Mouse (Mus musculus): ENCODE measurements around the gene Itgad.
"Not testable (repeated sequence)": the region's sequence is repeated elsewhere in the genome, so short reads cannot be mapped to it uniquely, and the experiment has no call there.

Gene Itgad

DNA sequence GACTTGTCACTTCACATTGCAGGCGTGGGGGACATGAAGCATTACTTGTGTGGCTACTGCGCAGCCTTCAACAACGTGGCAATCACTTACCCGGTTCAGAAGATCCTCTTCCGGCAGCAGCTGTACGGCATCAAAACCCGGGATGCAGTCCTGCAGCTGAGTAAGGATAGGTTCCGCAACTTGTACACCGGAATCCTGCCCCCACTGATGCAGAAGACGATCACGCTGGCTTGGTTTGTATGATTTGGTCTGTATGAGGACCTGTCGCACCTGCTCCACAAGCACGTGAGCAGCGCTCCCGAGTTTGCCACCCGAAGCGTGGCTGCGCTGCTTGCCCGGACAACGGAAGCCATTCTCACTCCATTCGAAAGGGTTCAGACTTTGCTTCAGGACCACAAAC, at the start of gene Itgad:
TSS of gene Itgad (plus strand) at position 301 of the 400 bp plus-strand sequence.
- DNase-seq (ENCODE audit: low read depth in 2 of 2, low spot score in 2 of 2): no peak

DNA sequence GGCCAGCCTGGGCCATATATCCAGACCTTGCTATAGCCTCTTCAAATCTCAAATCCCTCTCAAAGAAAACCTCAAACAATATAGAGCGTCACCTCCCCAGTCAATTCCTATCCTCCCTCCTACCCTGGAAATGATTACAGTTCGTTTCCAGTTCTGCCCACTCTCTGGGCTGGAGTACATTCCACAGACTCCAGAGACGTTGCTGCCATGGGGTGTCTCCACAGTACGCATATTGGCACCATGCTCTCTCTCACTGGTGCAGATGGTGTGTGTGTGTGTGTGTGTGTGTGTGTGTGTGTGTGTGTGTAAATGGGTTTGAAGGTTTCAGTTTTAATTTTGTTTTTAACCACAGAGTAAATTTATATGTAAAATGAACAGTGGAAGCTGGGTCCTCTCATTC, 48.9 kb upstream of the Itgad start:
- DNase-seq (ENCODE audit: low read depth in 2 of 2, low spot score in 2 of 2): no peak

DNA sequence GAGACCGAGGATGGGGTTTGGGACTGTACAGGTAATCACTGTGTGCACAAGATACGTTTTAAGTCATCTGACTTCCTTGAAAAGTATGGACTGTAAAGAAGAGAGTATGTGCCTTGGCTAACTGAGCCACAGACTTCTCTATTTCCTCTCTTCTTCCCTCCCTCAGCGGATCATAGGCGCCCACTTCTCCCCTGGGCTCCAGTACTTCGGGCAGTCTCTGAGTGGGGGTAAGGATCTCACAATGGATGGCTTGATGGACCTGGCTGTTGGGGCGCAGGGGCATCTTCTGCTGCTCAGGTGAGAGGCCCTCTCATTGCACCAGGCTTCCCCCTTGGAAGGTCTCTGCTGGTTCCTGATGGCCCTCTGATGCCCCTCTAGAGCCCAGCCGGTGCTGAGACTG, 46.7 kb upstream of the Itgad start:
- no peak for DNase-seq (ENCODE audit: low read depth in 2 of 2, low spot score in 2 of 2)

DNA sequence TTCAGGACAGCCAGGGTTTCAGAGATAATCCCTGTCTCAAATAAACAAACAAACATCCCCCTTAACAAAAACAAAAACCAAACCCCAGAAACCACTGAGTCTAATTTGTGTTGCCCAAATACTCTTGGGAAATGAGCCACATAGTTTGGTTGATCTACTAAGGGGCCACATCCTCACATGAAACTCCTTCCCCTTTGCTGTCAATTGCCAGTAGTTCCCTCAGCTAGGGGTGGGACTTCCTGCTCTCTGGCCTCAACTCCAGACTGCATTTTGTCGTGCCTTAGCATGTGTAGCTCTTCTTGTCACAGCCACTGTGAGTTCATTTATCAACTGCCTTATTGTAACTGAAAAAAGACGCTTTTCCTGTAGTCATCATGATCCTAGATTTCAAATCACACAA, 43.9 kb upstream of the Itgad start:
- no peak for DNase-seq (ENCODE audit: low read depth in 2 of 2, low spot score in 2 of 2)

DNA sequence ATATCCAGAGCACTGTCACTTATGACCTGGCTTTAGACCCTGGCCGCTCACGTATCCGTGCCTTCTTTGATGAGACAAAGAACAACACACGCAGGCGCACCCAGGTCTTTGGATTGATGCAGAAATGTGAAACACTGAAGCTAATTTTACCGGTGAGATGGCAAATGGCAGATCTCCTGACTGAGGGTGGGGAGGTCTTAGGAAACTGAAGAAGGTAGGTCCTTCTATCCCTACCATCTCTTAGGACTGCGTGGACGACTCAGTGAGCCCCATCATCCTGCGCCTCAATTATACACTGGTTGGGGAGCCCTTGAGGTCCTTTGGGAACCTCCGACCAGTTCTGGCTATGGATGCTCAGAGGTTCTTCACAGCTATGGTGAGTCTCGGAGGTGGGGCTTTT, 42.0 kb upstream of the Itgad start:
- DNase-seq (ENCODE audit: low read depth in 2 of 2, low spot score in 2 of 2): no peak

DNA sequence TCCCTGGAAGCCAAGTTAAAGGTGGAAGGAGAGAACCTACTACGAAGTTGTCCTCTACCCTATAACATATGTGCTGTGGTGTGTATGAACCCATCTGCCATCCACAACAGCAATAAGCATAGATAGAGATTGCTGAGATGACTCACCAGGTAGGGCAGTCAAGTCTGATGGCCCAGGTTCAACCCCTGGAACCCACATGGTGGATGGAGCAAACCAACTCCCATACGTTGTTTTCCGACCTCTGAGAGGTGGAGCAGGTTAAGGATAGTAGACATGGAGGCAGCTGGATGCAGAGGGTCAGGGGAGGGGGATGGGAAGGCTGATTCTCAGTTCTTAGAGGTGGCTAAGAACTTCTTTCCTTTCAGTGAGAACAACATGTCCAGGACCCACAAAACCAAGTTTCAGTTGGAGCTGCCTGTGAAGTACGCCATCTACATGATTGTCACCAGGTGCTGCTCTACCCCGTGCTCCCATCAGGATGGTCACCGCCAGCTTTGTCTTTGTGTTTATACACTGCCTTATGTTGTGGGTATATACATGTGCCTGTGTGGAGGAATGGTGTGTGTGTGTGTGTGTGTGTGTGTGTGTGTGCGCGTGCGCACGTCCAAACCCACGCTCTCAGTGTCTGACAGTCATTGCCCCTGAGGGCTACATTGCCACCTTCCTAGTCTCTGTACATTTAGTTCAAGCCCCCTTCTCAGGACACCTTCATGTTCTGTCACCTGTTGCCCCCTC, 39.6 kb upstream of the Itgad start:
- no peak for DNase-seq (ENCODE audit: low read depth in 2 of 2, low spot score in 2 of 2)

DNA sequence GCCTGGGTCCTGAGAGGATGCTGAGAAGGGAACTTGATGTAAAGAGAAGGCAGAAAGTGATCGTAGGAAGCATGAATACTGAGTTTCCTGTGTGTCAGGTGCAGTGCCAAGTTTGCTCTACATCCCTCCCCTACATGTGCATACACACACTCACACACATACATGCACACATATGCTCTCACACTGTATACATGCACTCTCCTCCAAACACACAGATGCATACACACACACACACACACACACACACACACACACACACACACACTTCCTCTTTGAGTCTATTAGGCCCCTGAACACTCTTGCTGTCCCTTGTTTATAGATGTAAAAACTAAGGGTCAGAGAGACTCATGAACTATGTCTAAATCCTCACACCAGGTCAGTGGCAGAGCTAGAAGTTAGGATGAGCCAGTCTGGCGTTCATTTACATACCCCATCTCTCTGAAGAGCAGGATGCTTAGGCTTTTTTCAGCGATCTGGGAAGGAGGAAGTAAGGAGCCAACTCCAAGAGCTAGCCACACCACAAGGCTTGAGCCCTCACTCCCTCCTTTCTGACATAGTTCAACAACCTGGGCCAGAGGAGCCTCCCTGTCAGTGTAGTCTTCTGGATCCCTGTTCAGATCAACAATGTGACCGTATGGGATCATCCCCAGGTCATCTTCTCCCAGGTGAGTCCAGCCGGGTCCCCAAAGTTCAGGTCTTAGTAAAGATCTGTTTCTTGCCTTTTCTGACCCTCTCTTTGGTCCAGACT, 38.8 kb upstream of the Itgad start:
- DNase-seq (ENCODE audit: low read depth in 2 of 2, low spot score in 2 of 2): peak in 1 of 2 experiments; percentile 22

DNA sequence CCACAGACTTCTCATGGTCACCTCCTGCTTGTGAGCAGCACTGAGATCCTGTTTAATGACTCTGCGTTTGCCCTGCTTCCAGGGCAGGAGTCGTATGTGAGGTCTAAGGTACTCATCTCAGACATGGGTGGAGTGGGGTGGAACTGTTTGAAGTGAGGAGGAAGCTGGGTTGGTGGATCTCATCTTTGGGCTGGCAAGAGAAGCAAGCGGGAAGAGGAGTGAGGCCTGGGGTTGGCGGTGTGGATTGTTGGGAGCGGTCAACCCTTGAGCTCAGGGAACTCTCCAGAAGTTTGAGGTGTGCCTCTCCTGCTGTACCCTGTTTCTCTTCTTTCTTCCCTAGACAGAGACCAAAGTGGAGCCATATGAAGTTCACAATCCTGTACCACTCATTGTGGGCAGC, 37.8 kb upstream of the Itgad start:
- DNase-seq (ENCODE audit: low read depth in 2 of 2, low spot score in 2 of 2): no peak

DNA sequence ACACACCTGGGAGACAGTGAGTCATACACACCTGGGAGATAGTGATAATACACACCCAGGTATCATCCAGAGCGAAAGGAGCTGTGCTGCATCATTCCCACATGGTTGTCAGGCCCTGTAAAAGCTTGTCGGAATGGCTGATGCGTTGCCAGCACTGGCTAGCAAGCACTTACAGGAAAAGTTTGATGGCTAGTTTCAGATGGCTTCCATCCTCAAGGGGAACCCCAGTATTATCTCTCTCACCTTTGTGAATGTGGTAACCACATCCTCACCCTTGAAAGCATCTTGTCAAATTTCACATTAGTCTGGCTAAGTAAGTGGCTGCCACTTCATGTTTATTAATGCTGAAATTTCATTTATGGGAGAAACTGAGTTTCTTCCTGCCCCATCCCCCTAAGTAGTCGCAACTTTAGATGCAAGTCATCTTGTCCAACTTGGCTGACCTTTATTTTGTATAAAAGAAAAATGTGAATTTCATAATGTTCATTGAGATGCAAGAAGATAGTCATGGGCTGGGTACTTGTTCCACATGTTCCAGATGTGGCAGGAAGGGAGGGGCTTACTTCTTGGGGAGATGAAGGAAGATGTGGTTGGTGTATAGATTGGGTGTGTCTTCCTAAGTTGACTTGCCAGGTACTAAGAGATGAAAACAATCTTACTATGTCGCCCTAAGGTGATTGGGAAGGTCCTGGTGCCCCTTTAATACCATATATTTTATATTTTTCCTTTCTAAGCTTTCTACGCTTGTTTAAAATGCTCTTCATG, 34.3 kb upstream of the Itgad start:
- DNase-seq (ENCODE audit: low read depth in 2 of 2, low spot score in 2 of 2): peak in 1 of 2 experiments; percentile 21

DNA sequence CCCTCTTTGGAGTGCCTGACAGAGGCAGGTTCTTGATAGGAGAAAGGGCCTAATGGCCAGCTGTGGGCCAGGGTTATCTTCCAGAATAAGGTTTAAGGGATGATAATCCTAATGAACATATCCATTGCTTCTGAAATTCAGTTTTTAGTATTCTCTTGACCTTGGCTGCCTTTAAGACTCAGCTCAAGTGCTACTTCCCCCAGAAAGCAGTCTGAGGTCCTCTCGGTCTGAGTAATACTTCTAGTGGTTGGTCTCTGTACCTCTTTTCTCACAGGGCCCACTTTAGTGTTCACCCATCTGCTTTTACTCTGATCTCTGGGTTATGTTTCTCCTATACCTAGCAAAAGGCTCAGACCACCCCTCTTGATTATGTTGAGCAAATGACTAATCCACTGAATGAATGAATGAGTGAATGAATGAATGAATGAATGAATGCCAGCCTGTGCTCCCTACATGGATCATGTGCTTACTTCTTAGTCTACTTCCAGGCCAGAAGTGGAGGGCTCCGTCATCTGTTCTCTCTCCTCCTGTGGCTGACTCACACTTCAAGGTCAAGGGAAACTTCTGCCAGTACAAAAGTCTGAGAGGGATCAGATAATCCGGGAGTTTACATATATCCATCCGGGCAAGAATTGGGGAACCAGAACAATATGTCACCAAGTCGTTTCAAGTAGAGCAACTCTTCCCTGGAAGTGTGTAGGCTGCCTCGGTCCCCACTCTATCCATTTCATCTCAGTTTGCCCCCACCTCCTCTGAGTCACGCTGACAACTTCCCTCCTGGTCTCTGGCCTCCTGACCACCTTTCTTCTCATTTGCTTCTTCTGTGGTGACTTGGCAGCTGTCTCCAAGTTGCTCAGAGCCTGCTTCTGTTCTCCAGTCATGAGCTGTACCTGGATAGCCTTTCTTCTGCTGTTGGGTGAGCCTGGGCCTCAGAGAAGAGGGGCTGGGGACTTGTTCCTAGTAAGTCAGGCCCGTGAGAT, 25.1 kb upstream of the Itgad start, which contains the start of gene Itgax:
TSS of gene Itgax (plus strand) at position 807 of the 980 bp plus-strand sequence.
- no peak for DNase-seq (ENCODE audit: low read depth in 2 of 2, low spot score in 2 of 2)

DNA sequence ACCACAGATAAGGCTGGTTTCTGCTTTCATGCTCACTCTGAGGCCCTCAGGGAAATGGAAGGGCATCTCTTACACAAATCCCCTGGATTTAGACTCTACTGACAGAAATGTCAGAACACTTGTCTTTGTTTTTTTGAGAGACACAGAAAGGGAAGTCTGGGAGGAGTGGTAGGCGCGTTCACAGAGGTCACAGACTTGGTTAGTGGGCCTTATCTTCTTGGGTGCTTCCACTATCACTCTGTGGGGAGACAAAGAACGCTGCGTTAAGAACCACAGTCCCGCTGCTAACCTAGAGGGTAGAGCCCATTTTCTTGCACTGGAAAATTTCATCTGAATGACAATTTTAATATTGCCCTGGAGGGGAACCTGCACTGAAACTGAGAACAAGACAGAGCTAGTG, 22.0 kb upstream of the Itgad start:
- DNase-seq (ENCODE audit: low read depth in 2 of 2, low spot score in 2 of 2): no peak

DNA sequence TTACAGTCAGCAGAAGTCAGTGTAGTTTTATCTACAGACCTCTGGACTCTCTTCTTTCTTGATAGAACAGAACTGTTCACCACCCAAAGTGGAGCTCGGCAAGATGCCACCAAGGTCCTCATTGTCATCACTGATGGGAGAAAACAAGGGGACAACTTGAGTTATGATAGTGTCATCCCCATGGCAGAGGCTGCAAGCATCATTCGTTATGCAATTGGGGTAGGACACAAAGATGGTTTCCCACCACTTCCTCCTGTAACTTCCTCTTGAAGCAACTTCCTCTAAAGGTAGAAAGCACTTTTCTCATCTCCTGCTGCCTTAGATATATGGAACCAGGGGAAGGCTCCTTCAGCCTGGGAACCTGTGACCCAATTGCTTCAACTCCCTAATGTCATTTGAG, 20.6 kb upstream of the Itgad start:
- DNase-seq (ENCODE audit: low read depth in 2 of 2, low spot score in 2 of 2): no peak

DNA sequence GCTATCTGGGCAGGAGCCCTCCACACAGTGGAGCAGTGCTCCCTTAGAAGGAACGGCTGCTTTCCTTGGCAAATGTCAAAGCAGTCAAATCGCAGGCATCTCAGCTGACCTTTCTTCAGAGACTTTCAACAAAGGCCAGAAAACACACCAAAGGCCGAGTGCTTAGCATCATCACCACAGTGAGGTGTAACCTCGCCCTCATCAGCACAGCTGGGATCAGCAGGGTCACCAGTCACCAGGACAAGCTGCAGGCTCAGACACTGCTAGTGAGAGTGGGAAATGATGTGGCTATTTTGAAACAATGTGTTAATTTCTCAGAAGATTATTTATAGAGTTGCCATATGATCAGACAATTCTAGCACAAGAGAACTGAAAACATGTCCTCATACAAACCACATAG, 17.2 kb upstream of the Itgad start:
- DNase-seq (ENCODE audit: low read depth in 2 of 2, low spot score in 2 of 2): no peak

DNA sequence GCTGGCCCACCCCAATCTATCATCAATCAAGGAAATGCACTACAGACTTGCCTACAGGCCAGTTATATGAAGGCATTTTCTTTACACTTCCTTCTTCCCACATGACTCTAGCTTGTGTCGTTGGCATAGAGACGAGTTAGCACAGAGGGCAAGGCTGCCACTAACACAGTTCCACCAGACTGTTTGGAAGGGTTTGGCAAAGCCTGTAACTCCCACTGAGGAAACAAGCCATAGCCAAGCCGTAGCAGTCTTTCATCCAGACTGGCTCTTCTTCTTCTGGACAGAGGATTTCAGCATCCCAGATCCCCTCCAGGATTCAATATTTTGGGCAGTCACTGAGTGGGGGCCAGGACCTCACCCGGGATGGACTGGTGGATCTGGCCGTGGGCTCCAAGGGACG, 14.6 kb upstream of the Itgad start:
- DNase-seq (ENCODE audit: low read depth in 2 of 2, low spot score in 2 of 2): no peak

DNA sequence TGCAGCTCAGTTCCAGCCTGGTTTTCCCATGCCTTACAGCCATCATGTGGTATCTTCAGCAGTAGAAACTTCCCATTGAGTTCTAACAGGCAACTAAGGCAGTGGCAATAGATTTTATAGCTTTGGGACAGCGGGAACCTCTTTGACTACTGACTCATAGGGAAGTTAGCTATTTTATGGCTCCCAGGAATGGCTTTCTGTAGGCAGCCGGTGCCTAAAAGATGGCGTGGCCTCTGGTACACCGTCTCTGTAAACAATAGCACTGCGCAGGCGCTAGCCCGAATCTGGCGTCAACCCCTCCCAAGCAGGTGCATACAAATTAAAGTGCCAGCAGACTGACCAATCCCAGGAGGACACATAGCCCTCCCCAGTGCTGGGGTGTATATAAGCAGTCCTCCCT, 3.2 kb upstream of the Itgad start:
- DNase-seq (ENCODE audit: low read depth in 2 of 2, low spot score in 2 of 2): no peak

DNA sequence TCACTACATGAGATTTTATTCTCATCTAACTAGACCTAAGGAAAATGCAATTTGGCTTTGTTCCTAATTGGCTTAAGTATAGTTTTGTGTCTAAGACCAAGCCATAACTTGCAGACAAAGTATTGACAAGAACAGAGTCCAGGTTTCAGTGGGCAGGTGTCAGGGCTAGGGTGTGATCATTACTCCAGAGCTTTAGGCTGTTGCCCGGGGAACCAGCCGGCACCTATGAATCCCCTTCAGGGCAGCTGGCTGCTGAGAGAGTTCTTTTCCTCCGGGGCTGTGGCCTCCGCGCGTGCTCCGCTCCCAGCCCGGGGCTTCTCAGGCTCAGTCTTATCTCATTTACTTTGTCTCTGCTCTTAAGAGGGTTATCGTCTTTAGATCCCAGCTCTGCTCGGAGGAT, 748 bp downstream of the Itgad start:
- DNase-seq (ENCODE audit: low read depth in 2 of 2, low spot score in 2 of 2): no peak

DNA sequence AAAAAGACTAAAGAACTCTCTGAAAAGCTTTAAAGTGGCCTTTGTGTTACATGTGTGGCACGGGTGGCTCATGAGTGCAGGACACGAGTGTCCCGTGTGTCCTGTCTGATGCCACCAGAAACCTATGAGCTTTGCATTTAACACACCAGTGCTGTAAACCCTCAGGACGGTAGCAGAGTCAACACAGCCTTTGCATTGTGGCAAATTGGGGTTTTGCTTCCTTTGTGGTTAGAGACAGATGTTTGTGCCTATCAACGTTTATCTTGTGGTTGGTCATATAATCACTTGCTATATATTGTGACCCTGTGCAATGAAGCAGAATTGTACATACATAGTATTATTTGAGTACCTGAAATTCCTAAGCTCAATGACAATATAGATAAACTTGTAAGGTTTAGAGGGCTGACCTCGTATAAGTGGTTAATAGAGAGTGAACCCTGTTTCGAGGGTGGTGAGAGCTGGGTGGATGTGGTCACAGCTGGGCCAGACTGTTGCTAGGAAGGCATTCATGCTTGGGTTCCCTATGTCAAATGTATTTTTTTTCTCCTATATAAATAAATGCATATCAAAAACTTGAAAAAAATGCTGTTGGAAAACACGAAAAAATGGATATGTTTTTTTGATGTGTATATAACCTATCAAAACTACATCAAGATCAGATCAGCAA, 4.6 kb downstream of the Itgad start:
- DNase-seq (ENCODE audit: low read depth in 2 of 2, low spot score in 2 of 2): not testable (repeated sequence)

DNA sequence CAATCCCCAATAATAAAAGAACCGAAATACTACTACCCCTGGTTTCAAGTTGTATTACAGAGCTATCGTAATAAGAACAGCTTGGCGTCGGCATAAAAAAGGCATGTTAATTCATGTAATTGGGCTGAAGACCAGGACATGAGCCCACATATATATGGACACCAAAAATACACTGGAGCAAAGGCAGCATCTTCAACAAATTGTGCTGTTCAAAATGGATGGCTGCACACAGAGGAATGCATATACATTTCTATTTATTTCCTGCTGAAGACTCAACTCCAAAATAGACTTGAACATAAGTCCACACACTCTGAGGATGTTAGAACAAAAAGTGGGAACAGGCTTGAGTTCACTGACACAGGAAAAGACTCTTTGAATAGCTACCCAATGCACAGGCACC, 9.8 kb downstream of the Itgad start:
- DNase-seq (ENCODE audit: low read depth in 2 of 2, low spot score in 2 of 2): no peak

DNA sequence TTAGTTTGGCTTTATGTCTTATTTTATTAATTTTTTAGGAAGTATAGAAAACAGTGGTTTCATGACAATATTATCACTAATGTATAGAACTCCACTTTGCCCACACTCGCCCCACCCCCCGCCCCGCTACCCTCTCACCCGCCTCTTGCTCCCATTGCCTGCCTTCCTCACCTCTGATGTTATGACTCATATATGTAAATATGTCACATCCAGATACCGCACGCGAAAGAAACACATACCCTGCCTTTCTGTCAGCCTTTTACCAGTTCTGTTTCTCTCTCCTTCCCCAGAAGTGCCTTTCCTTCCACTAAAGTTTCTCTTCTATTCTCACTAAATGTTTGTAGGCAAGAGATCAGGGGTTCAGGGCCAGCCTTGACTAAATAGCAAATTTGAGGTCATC, 12.2 kb downstream of the Itgad start:
- no peak for DNase-seq (ENCODE audit: low read depth in 2 of 2, low spot score in 2 of 2)

DNA sequence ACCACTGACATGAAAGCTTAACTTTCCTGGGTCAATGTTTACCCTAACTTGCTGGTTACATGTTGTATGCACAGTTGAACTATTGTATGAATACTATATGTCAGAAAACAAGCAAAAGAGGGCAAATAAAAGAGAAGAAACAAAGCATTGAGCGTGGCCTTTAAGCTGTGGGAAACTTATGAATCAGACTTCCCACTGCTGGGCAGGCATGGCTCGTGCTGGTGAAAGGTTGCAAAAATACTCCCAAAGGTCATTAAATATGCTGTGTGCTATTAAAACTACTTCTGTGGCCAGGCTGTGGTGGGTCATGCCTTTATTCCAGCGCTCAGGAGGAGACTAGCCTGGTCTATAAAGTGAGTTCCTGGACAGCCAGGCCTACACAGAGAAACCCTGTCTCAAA, 15.8 kb downstream of the Itgad start:
- DNase-seq (ENCODE audit: low read depth in 2 of 2, low spot score in 2 of 2): no peak
